Mouse (Mus musculus) forebrain, embryonic 14.5 days (tissue): ENCODE results near the gene Ankrd11. TPM values are rescaled to one million over a fixed set of nuclear protein-coding genes. Genes with fewer than 3 reads are reported as not detected.
A peak's percentile ranks its signal among the peaks of the same experiment; 100 is the strongest.

Experiments
- ATAC-seq: fragments of 200-750 bp; cut with Nextera tagmentation; 2 replicates; pipeline ENCODE4 v1.8.0; 2017; ENCODE audit warnings: mild to moderate bottlenecking, moderate library complexity
- DNase-seq: peaks from one replicate; pipeline ENCODE4 v3.0.0-alpha.2; 2015; ENCODE audit warnings: low spot score
- H3K27ac ChIP-seq: fragments of 300-500 bp; sonication (generic); 2 replicates; pipeline ENCODE4 v1.5.1; 2014; ENCODE audit warnings: low read depth, mild to moderate bottlenecking, control low read depth, low read length, moderate library complexity
- H3K27me3 ChIP-seq: fragments of 300-500 bp; sonication (generic); replicated peaks from 2 replicates; pipeline ENCODE4 v1.6.1; 2014; ENCODE audit warnings: low read length, control low read depth, mixed read lengths; ENCODE audit not compliant: control insufficient read depth, insufficient read depth
- H3K36me3 ChIP-seq: fragments of 300-500 bp; sonication (generic); 2 replicates; pipeline ENCODE4 v1.6.1; 2014; ENCODE audit warnings: low read length, control low read depth; ENCODE audit not compliant: control insufficient read depth, insufficient read depth
- H3K4me1 ChIP-seq: fragments of 300-500 bp; sonication (generic); 2 replicates; pipeline ENCODE4 v1.6.1; 2014; ENCODE audit warnings: antibody characterized with exemption, low read length, control low read depth; ENCODE audit not compliant: control insufficient read depth, insufficient read depth
- H3K4me2 ChIP-seq: fragments of 300-500 bp; sonication (generic); 2 replicates; pipeline ENCODE4 v1.6.1; 2014; ENCODE audit warnings: mild to moderate bottlenecking, control low read depth, low read length
- H3K4me3 ChIP-seq: fragments of 300-500 bp; sonication (generic); 2 replicates; pipeline ENCODE4 v1.5.1; 2014; ENCODE audit warnings: low read depth, low read length, control low read depth
- H3K9ac ChIP-seq: fragments of 300-500 bp; sonication (generic); 2 replicates; pipeline ENCODE4 v1.6.1; 2014; ENCODE audit warnings: mild to moderate bottlenecking, low read length, control low read depth, moderate library complexity
- H3K9me3 ChIP-seq: fragments of 300-500 bp; sonication (generic); replicated peaks from 2 replicates; pipeline ENCODE4 v1.6.1; 2016; ENCODE audit warnings: low read length, control low read depth, mixed read lengths; ENCODE audit not compliant: control insufficient read depth
- WGBS: fragments of 180-500 bp; shearing (Covaris S2); extraction: QIAGEN DNeasy Blood & Tissue Kit; methylation state at CpG from one replicate; pipeline ENCODE4 v1.1.7; 2014; 5-methylcytosine and 5-hydroxymethylcytosine counted together
- polyA plus RNA-seq: library from polyadenylated mRNA; unstranded; fragments of >200 nt; fragmentation: Nextera tagmentation; extraction: Ambion mirVana; gene quantifications from 2 replicates; pipeline ENCODE4 v1.2.1, GENCODE M21; 2014

Gene Ankrd11
- 32.1 and 34.9 TPM in 2 replicates for polyA plus RNA-seq

DNA sequence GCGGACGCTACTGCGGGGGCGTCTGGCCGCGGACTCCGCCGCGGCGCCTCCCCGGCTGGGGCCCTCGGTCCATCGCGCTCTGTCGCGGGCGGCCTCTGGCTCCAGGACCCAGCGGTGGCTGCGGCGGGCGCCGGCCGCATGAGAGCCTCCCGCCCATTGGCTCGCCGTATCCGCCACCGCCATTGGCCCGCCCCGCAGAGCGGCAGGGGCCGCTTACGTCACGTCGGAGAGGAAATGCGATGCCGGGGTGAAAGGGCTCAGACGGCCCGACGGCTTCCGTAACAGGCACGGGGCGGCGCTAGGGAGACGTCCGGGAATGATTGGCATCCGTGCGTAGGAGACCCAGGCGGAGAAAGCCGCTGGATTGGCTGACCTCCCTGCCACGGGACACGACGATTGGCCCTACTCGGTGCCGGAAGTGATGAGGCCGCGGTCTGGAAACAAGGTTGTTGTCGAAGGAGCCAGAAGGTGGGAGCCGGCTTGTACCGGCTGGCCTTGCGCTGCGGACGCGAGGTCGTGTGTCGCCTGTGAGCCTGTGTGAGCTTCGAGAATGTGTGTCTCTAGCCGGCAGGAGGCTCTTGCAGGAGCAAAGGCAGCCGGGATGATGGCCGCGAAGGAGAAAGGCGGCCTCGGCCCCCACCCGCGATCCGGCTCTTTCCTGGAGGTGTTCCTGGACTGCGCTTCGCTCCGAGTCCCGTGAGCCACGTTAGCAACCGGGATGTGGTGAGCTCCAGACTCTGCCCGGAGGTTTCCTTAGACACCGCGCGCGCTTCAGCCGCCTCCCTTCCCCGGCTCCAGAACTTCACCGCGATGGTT is at the start of gene Ankrd11:
TSS of gene Ankrd11 (minus strand) at position 120 of the 816 bp plus-strand sequence.
- WGBS = under 1% methylated on average over 91 of the region's 91 CpGs
- Histone ChIP-seq H3K4me1 (peaks cover 32% of the 10 kb centered on the region), H3K27ac (peak within 1 kb of the TSS; percentile 97), H3K9me3 (no peaks in the 10 kb centered on the region), H3K9ac (peak within 1 kb of the TSS; percentile 98), H3K27me3 (no peaks in the 10 kb centered on the region), H3K4me2 (peak within 1 kb of the TSS; percentile 78), H3K36me3 (0 out of 2 replicates have a peak, but pooled peaks cover 3% of the 10 kb centered on the region), H3K4me3 (peak within 1 kb of the TSS; percentile 100)
- DNase-seq = peak; percentile 100
- peak; percentile 97 for ATAC-seq

DNA sequence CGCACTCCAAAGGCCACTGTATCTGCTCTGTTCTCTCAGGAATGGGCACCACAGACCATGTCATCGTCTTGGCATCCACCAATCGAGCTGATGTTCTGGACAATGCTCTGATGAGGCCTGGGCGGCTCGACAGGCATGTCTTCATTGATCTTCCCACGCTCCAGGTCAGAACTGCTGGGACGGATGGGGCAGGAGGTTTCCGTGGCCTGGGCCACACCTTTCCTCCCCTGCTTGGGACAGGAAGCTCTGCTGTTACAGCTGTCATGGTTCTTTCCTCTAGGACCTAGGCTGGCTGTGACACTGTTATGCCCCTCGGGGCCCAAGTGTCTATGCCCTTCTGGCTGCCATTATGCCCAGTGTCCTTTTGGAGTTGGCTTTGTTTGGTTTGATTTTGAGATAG is 45.2 kb upstream of the Ankrd11 start:
- Histone ChIP-seq H3K36me3 (peaks cover 97% of the 10 kb centered on the region), H3K4me1 (no peaks in the 10 kb centered on the region), H3K4me3 (no peak overlapping the region), H3K27me3 (no peaks in the 10 kb centered on the region), H3K27ac (no peak overlapping the region), H3K4me2 (no peak overlapping the region), H3K9ac (no peak overlapping the region), H3K9me3 (no peaks in the 10 kb centered on the region)
- ATAC-seq = no peak
- no peak for DNase-seq
- 90% methylated on average over 9 of the region's 9 CpGs for WGBS

DNA sequence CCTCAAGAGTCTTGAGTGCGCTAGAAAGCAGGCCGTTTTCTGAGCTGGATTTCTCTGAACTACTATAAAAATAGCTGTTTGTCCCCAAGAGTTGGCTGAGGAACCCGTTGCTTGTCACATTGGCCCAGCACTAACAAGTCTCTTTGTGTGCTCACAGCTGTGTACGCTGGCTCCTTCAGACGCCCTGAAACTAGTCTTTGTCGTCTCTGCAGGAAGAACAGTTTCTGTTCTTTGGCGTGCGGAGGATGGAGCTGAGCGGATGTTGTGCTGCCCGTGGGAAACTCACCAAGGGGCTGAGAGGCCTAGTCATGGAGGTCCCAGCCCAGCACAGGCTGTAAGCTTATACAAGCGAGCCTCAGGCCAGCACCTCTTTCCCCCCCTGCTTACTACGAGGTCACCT is 41.5 kb upstream of the Ankrd11 start:
- no peaks in the 10 kb centered on the region for H3K27me3 ChIP-seq
- peaks cover 93% of the 10 kb centered on the region for H3K36me3 ChIP-seq
- no peaks in the 10 kb centered on the region for H3K4me1 ChIP-seq
- H3K4me3 ChIP-seq = no peak overlapping the region
- H3K27ac ChIP-seq = no peak overlapping the region
- no peak overlapping the region for H3K4me2 ChIP-seq
- H3K9me3 ChIP-seq = no peaks in the 10 kb centered on the region
- no peak overlapping the region for H3K9ac ChIP-seq
- DNase-seq = no peak
- WGBS = 87% methylated on average over 12 of the region's 12 CpGs
- ATAC-seq = no peak

DNA sequence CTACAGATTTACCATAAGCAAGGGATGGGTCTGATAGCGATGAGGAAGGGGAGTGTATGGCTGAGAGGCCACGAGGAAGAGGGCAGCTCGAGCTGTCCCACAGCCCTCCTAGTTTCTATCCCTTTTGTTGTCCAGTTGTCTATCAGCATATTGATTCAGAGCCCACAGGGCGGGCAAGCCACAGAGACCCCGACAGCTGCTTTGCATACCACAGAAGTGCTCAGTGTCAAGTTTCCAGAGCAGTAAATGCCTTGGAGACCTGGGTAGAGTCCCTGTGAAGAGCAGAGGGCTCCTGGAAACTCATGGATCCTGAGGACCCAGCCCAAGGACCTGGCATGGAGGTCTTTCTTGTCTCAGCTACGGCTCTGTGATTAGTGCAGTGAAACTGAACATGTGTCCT is 40.9 kb upstream of the Ankrd11 start:
- Histone ChIP-seq H3K27me3 (no peaks in the 10 kb centered on the region), H3K9ac (no peak overlapping the region), H3K9me3 (no peaks in the 10 kb centered on the region), H3K4me1 (no peaks in the 10 kb centered on the region), H3K27ac (no peak overlapping the region), H3K36me3 (peaks cover 91% of the 10 kb centered on the region), H3K4me2 (no peak overlapping the region), H3K4me3 (no peak overlapping the region)
- ATAC-seq (no peak), DNase-seq (no peak)
- WGBS = 89% methylated on average over 6 of the region's 6 CpGs

DNA sequence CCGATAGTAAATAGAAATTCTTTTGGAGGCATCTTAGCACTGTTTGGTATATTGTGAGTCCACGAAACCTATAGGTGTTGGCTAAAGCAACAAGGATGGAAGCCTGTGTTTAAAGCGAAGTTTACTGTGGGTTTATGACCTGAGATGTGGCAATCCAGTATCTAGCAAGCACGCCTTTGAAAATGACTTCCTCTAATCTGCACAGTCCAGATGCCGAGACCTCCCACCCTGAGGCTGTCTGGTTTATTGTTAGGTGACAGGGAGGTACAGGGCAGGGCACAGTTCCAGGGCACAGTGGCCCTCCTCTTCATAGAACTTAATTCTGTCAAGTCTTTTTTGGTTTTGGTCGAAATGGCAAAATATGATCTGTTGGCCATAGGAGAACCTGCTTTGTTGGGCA is 35.1 kb upstream of the Ankrd11 start:
- Histone ChIP-seq H3K9me3 (no peaks in the 10 kb centered on the region), H3K27me3 (no peaks in the 10 kb centered on the region), H3K4me3 (no peak overlapping the region), H3K9ac (no peak overlapping the region), H3K27ac (no peak overlapping the region), H3K36me3 (peaks cover 90% of the 10 kb centered on the region), H3K4me1 (no peaks in the 10 kb centered on the region), H3K4me2 (no peak overlapping the region)
- ATAC-seq (no peak), DNase-seq (no peak)
- 94% methylated on average over 6 of the region's 6 CpGs for WGBS

DNA sequence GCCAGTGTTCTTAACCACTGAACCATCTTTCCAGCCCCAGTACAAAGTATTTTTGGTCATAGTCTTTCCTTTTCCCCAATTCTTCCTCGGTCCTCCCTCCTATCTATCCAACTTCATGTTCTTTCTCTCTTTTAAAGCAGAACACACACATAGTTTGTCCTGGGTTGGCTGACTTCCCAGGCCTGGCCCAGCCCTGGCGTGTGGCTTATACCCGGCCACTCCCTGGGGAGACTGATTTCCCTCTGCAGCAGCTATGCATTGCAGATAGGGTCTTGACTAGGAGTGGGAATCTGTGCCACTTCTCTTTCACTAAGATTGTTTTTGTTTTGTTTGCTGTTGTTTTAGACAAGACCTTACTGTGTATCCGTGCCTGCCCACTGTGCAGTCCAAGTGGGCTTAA is 29.1 kb upstream of the Ankrd11 start:
- no peak overlapping the region for H3K4me3 ChIP-seq
- WGBS = 84% methylated on average over 4 of the region's 4 CpGs
- H3K9ac ChIP-seq = no peak overlapping the region
- DNase-seq (no peak), ATAC-seq (no peak)
- H3K4me1 ChIP-seq = peaks cover 5% of the 10 kb centered on the region; the same call in 1 of the 2 replicates
- H3K27ac ChIP-seq = no peak overlapping the region
- no peak overlapping the region for H3K4me2 ChIP-seq
- peaks cover 58% of the 10 kb centered on the region for H3K36me3 ChIP-seq
- no peaks in the 10 kb centered on the region for H3K27me3 ChIP-seq
- H3K9me3 ChIP-seq = no peaks in the 10 kb centered on the region

DNA sequence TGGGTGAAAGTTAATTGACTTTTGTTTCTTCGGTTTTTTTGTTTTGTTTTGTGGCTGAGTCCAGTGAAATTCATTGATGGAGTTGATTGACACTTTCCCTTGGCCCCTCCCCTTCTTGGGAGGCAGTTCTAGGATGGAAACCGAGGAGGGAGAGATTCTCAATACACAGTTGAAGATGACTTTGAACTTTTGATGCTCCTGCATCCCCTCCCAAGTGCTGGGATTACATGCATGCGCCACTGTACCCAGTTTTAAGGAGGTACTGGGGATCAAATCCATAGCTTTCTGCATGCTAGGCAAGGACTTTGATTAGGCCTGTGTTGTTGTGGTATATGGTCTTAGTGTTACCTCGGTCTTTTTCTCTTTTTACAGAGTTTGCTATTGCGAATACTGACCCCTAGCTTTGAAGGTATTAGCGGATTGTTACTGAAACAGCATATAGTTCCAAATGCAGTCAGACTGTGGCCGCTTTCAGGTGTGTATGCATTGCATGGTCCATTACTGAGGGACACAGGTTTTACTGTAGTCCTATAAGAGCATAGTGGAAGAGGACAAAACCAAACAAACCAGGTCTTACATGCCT is 24.1 kb upstream of the Ankrd11 start:
- peak; percentile 20 for DNase-seq
- peak overlapping the region; percentile 90 for H3K4me3 ChIP-seq
- 36% methylated on average over 7 of the region's 7 CpGs for WGBS

DNA sequence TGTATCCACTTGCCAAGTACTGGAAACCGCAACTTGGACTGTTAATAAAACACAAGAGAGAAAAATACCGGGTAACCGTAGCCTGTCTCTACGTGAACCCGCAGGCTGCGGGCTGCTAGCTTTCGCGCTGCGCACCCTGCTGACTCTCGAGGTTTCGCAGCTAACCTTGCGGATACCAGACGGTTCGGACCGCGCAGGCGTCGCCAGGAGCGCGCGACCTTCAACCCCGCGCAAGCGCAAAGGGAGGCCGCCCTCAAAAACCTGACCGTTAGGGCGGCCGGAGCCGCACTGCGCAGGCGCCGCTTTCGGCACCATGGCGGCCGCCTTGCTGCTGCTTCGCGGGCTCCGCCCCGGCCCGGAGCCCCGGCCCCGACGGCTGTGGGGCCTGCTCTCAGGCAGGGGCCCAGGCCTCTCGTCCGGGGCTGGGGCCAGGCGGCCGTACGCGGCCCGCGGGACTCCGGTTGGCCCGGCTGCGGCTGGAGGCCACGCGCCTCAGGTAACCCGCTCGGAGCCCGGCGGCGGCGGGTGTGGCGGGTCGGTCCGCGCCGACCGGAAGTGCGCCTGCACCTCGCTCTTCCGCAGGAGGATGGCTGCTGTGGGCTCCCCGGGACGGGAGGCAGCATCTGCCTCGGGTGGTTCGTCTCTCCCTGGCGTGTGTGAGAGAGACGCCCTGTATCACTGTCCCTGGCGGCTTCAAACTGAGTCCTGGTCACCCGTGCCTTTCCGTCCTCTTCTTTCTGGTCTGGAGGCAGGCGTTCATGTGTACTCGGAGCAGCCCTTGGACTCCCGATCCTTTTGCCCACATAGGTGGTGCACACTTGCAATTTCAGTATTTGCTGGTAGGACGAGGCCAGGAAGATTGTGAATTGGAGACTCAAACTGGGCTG is 23.4 kb upstream of the Ankrd11 start:
- Histone ChIP-seq H3K36me3 (peaks cover 8% of the 10 kb centered on the region; the same call in 1 of the 2 replicates), H3K4me1 (peaks cover 8% of the 10 kb centered on the region; the same call in 1 of the 2 replicates), H3K4me2 (peak overlapping the region; percentile 83), H3K9me3 (no peaks in the 10 kb centered on the region), H3K27me3 (no peaks in the 10 kb centered on the region), H3K9ac (peak overlapping the region; percentile 87), H3K4me3 (peak overlapping the region; percentile 90), H3K27ac (peak overlapping the region; percentile 90)
- DNase-seq (peak; percentile 98), ATAC-seq (peak; percentile 98)
- under 1% methylated on average over 77 of the region's 84 CpGs for WGBS

More for the DNA sequence above, 24.1 kb upstream of the Ankrd11 start:
- Histone ChIP-seq H3K27ac (peak overlapping the region; percentile 90; the same call in 1 of the 2 replicates), H3K27me3 (no peaks in the 10 kb centered on the region), H3K36me3 (peaks cover 13% of the 10 kb centered on the region), H3K4me2 (peak overlapping the region; percentile 83), H3K9me3 (no peaks in the 10 kb centered on the region), H3K4me1 (peaks cover 8% of the 10 kb centered on the region; the same call in 1 of the 2 replicates), H3K9ac (peak overlapping the region; percentile 87)
- ATAC-seq = no peak
